Mouse (Mus musculus) limb, embryonic 14.5 days (tissue): ENCODE data around the gene Gpr157. TPM values are rescaled to one million over a fixed set of nuclear protein-coding genes. Genes with fewer than 3 reads are reported as not detected.
"Not testable (repeated sequence)": the region's sequence is repeated elsewhere in the genome, so short reads cannot be mapped to it uniquely, and the experiment has no call there.

ENCODE experiments used
- ATAC-seq: fragments of 200-750 bp; cut with Nextera tagmentation; 2 replicates; pipeline ENCODE4 v1.8.0; 2017; ENCODE audit warnings: low read depth, moderate number of reproducible peaks, moderate TSS enrichment; ENCODE audit not compliant: low FRiP score
- DNase-seq: peaks from one replicate; pipeline ENCODE4 v3.0.0-alpha.2; 2015; ENCODE audit warnings: low spot score
- H3K27ac ChIP-seq: fragments of 300-500 bp; sonication (generic); replicated peaks from 2 replicates; pipeline ENCODE4 v1.5.1; 2014; ENCODE audit warnings: low read depth, mild to moderate bottlenecking, low read length, moderate library complexity, mixed read lengths
- H3K27me3 ChIP-seq: fragments of 300-500 bp; sonication (generic); 2 replicates; pipeline ENCODE4 v1.6.1; 2014; ENCODE audit warnings: low read length, mixed read lengths; ENCODE audit not compliant: control insufficient read depth, insufficient read depth
- H3K36me3 ChIP-seq: fragments of 300-500 bp; sonication (generic); 2 replicates; pipeline ENCODE4 v1.6.1; 2014; ENCODE audit warnings: mild to moderate bottlenecking, low read length, moderate library complexity, mixed read lengths; ENCODE audit not compliant: control insufficient read depth, insufficient read depth
- H3K4me1 ChIP-seq: fragments of 300-500 bp; sonication (generic); 2 replicates; pipeline ENCODE4 v1.6.1; 2014; ENCODE audit warnings: antibody characterized with exemption, low read length, mixed read lengths; ENCODE audit not compliant: control insufficient read depth, insufficient read depth
- H3K4me2 ChIP-seq: fragments of 300-500 bp; sonication (generic); replicated peaks from 2 replicates; pipeline ENCODE4 v1.6.1; 2014; ENCODE audit warnings: low read depth, mild to moderate bottlenecking, low read length, moderate library complexity; ENCODE audit not compliant: severe bottlenecking
- H3K4me3 ChIP-seq: fragments of 300-500 bp; sonication (generic); replicated peaks from 2 replicates; pipeline ENCODE4 v1.5.1; 2014; ENCODE audit warnings: low read length
- H3K9ac ChIP-seq: fragments of 300-500 bp; sonication (generic); 2 replicates; pipeline ENCODE4 v1.6.1; 2014; ENCODE audit warnings: mild to moderate bottlenecking, low read depth, low read length, moderate library complexity; ENCODE audit not compliant: severe bottlenecking
- H3K9me3 ChIP-seq: fragments of 300-500 bp; sonication (generic); 2 replicates; pipeline ENCODE4 v1.6.1; 2016; ENCODE audit warnings: low read length; ENCODE audit not compliant: control insufficient read depth
- POLR2A ChIP-seq: fragments of 200-500 bp; IDR thresholded peaks from 2 replicates; pipeline ENCODE4 v1.8.0; 2012; ENCODE audit warnings: inconsistent platforms, mild to moderate bottlenecking, moderate library complexity, borderline replicate concordance; ENCODE audit not compliant: insufficient read depth, insufficient read length; ENCODE audit errors: extremely low read depth
- WGBS: fragments of 180-500 bp; shearing (Covaris S2); extraction: QIAGEN DNeasy Blood & Tissue Kit; methylation state at CpG from one replicate; pipeline ENCODE4 v1.1.7; 2014; 5-methylcytosine and 5-hydroxymethylcytosine counted together
- polyA plus RNA-seq, 2 experiments: library from polyadenylated mRNA; depleted of rRNA in 1 of 2; stranded (reverse) in 1 of 2; unstranded in 1 of 2; fragments of >200 nt; fragmentation: Nextera tagmentation in 1 of 2; extraction: Ambion mirVana in 1 of 2; gene quantifications; 2 replicates each; pipeline versions ENCODE4 v1.2.1 to v1.2.3; 2012 to 2014

Gpr157 gene
- polyA plus RNA-seq (2012; rRNA removed), result 3.8 and 4.5 TPM in 2 replicates
- 0.48 and 0.52 TPM in 2 replicates for polyA plus RNA-seq (2014; fragmentation: Nextera tagmentation; extraction: Ambion mirVana)

DNA sequence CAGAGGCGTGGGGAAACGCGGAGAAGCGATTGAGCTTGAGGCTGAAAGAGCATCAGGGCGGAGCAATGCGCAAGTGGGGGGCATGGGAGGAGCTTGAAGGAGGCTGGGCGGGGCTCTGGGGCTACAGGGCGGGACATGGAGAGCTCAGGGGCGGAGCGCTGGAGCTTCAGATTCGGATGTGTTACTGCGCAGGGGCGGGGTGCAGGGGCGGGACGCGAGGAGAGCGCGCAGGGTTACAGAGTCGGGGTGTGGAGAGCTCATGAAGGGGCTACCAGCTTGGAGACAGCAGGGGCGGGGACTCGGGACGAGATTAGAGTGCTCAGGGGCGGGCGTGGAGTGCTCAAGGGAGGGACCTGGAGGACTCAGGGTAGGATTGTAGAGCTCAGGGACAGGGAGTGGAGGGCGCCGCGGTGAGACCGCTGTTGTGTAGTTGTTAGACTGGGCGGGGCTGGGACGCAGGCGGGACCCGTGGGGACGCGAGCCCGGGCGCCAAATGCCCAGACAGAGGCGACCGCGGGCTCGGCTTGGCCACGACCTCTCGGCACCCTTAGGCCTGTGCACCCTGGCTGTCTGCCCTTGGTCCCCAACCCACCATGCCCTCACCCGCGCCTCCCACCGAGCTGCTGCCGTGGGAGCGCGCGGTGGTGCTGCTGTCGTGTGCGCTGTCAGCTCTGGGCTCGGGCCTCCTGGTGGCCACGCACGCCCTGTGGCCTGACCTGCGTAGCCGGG lies at the start of gene Gpr157:
Gene Gpr157, plus strand, starts transcription at position 205 of the 729 bp plus-strand sequence.
- H3K36me3 ChIP-seq, result no peaks in the 10 kb centered on the region
- peak within 1 kb of the TSS; percentile 99 for H3K4me2 ChIP-seq
- no peak for TF ChIP-seq POLR2A
- peak within 1 kb of the TSS; percentile 63 for H3K4me3 ChIP-seq
- peaks cover 7% of the 10 kb centered on the region for H3K4me1 ChIP-seq
- no peaks in the 10 kb centered on the region for H3K9me3 ChIP-seq
- H3K27ac ChIP-seq, result peak within 1 kb of the TSS; percentile 55; the same call in 1 of the 2 replicates
- ATAC-seq, result peak; percentile 96
- peak within 1 kb of the TSS; percentile 62 for H3K9ac ChIP-seq
- peak; percentile 93 for DNase-seq
- H3K27me3 ChIP-seq, result no peaks in the 10 kb centered on the region
- WGBS, result 0% methylated on average over 32 of the region's 56 CpGs

- H3K9me3 ChIP-seq, result no peaks in the 10 kb centered on the region
- no peak overlapping the region for H3K4me2 ChIP-seq
- TF ChIP-seq POLR2A, result no peak
- H3K27ac ChIP-seq, result no peak overlapping the region
- no peak overlapping the region for H3K9ac ChIP-seq
- ATAC-seq, result no peak
- H3K36me3 ChIP-seq, result no peaks in the 10 kb centered on the region
- peaks cover 13% of the 10 kb centered on the region for H3K27me3 ChIP-seq
- no peak for DNase-seq
- peaks cover 7% of the 10 kb centered on the region for H3K4me1 ChIP-seq
- 86% methylated on average over 7 of the region's 7 CpGs for WGBS
- no peak overlapping the region for H3K4me3 ChIP-seq
Observed at GRCm38 (mm10) chr4:150038533-150038932, 48.6 kb upstream of the Gpr157 start.

DNA sequence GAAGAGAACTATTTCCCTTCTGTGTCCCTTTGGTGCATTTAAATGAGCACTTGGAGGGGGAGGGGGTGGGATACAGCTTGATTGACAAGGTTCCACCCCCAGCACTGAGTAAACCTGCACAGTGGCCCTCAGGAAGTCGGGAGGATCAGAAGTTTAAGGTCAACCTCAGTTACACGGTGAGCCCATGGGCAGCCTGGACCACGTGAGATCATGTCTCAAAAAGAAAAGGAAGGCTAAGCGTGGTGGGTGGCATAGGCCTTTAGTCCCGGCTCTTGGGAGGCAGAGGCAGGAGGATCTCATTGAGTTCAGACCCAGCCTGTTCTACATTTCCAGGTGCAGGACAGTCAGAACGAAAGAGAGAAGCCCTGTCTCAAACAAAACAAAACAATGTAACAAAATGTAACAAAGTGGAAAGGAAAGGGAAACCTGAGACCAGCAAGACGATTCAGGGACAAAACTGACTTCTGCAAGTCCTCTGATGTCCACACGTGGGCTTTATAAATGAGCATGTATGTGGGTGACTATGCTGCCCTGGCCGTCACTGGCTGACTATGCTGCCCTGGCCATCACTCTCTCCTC lies 47.1 kb upstream of the Gpr157 start:
- H3K36me3 ChIP-seq, result no peaks in the 10 kb centered on the region
- DNase-seq, result no peak
- H3K9ac ChIP-seq, result no peak overlapping the region
- no peaks in the 10 kb centered on the region for H3K27me3 ChIP-seq
- no peak overlapping the region for H3K4me3 ChIP-seq
- H3K4me1 ChIP-seq, result peaks cover 5% of the 10 kb centered on the region; the same call in 1 of the 2 replicates
- no peak for TF ChIP-seq POLR2A
- 81% methylated on average over 9 of the region's 9 CpGs for WGBS
- H3K9me3 ChIP-seq, result no peaks in the 10 kb centered on the region
- no peak overlapping the region for H3K27ac ChIP-seq
- no peak for ATAC-seq
- H3K4me2 ChIP-seq, result no peak overlapping the region

GRCm38 (mm10) chr4:150040856-150041255 lies 46.3 kb upstream of the Gpr157 start:
- not testable (repeated sequence) for H3K4me1 ChIP-seq, H3K4me2 ChIP-seq, H3K27ac ChIP-seq, H3K9me3 ChIP-seq, ATAC-seq, H3K4me3 ChIP-seq, H3K9ac ChIP-seq, DNase-seq, H3K36me3 ChIP-seq, H3K27me3 ChIP-seq
- WGBS, result 65% methylated on average over 1 of the region's 1 CpGs

- H3K4me2 ChIP-seq, result no peak overlapping the region
- DNase-seq, result no peak
- ATAC-seq, result no peak
- H3K4me1 ChIP-seq, result no peaks in the 10 kb centered on the region
- H3K27me3 ChIP-seq, result no peaks in the 10 kb centered on the region
- H3K27ac ChIP-seq, result no peak overlapping the region
- H3K4me3 ChIP-seq, result no peak overlapping the region
- no peaks in the 10 kb centered on the region for H3K36me3 ChIP-seq
- 76% methylated on average over 10 of the region's 10 CpGs for WGBS
- H3K9ac ChIP-seq, result no peak overlapping the region
- no peaks in the 10 kb centered on the region for H3K9me3 ChIP-seq
- no peak for TF ChIP-seq POLR2A
Observed at GRCm38 (mm10) chr4:150041346-150042110, 45.6 kb upstream of the Gpr157 start.
